Mouse (Mus musculus): ENCODE results near the gene Gm11168.
"Not testable (repeated sequence)": the region's sequence is repeated elsewhere in the genome, so short reads cannot be mapped to it uniquely, and the experiment has no call there.

The Gm11168 gene

GRCm38 (mm10) chr9:3002794-3003396 is at the start of gene Gm11168:
Gene Gm11168 (plus strand): TSS chr9:3003346.
- not testable (repeated sequence) for DNase-seq

- peak; percentile 35 to 57 for DNase-seq
These were observed 2.6 kb upstream of the Gm11168 start, which contains the start of gene Gm10722 for GRCm38 (mm10) chr9:3000445-3000972. Gene Gm10722 (plus strand): TSS chr9:3000922.

- peak; percentile 51 to 58 for DNase-seq
These were observed 2.1 kb upstream of the Gm11168 start for GRCm38 (mm10) chr9:3001006-3001405.

- peak; percentile 97 to 100 for DNase-seq
These were observed 1.0 kb upstream of the Gm11168 start for GRCm38 (mm10) chr9:3001948-3002659.

GRCm38 (mm10) chr9:3006179-3006578 is 3.0 kb downstream of the Gm11168 start:
- not testable (repeated sequence) for DNase-seq

GRCm38 (mm10) chr9:3006636-3007035 is 3.5 kb downstream of the Gm11168 start:
- peak; percentile 89 to 94 for DNase-seq

GRCm38 (mm10) chr9:3007272-3007671 is 4.1 kb downstream of the Gm11168 start:
- not testable (repeated sequence) for DNase-seq

- DNase-seq: not testable (repeated sequence)
These were observed 6.2 kb downstream of the Gm11168 start for GRCm38 (mm10) chr9:3009331-3009730.

- not testable (repeated sequence) for DNase-seq
These were observed 9.0 kb downstream of the Gm11168 start for GRCm38 (mm10) chr9:3012054-3012621.

- DNase-seq: not testable (repeated sequence)
These were observed 9.7 kb downstream of the Gm11168 start, which contains the start of gene Gm10721 for GRCm38 (mm10) chr9:3012733-3013279. Gene Gm10721 (plus strand): TSS chr9:3013140.

GRCm38 (mm10) chr9:3015354-3015753 is 12.2 kb downstream of the Gm11168 start, which contains the start of gene Gm10720:
Gene Gm10720 (plus strand): TSS chr9:3015654.
- not testable (repeated sequence) for DNase-seq

- DNase-seq: not testable (repeated sequence)
These were observed 12.8 kb downstream of the Gm11168 start for GRCm38 (mm10) chr9:3015896-3016295.

GRCm38 (mm10) chr9:3017108-3017507 is 14.0 kb downstream of the Gm11168 start, which contains the start of gene Gm10719:
Gene Gm10719 (plus strand): TSS chr9:3017408.
- not testable (repeated sequence) for DNase-seq

GRCm38 (mm10) chr9:3018944-3019343 is 15.8 kb downstream of the Gm11168 start:
- peak; percentile 87 to 92 for DNase-seq

- peak; percentile 79 for DNase-seq
These were observed 16.9 kb downstream of the Gm11168 start for GRCm38 (mm10) chr9:3019835-3020727.

GRCm38 (mm10) chr9:3022316-3023008 is 19.3 kb downstream of the Gm11168 start:
- DNase-seq: peak; percentile 73 to 82

GRCm38 (mm10) chr9:3023312-3023984 is 20.3 kb downstream of the Gm11168 start, which contains the start of gene Gm10718:
Gene Gm10718 (plus strand): TSS chr9:3023547.
- DNase-seq: peak; percentile 44 to 56

GRCm38 (mm10) chr9:3023985-3024648 is 21.0 kb downstream of the Gm11168 start:
- peak; percentile 80 to 89 for DNase-seq

- peak; percentile 61 to 71 for DNase-seq
These were observed 21.8 kb downstream of the Gm11168 start, which contains the start of gene Gm10717 for GRCm38 (mm10) chr9:3024912-3025467. Gene Gm10717 (plus strand): TSS chr9:3025417.
